Mouse (Mus musculus): ENCODE measurements around the gene Aif1.

DNA sequence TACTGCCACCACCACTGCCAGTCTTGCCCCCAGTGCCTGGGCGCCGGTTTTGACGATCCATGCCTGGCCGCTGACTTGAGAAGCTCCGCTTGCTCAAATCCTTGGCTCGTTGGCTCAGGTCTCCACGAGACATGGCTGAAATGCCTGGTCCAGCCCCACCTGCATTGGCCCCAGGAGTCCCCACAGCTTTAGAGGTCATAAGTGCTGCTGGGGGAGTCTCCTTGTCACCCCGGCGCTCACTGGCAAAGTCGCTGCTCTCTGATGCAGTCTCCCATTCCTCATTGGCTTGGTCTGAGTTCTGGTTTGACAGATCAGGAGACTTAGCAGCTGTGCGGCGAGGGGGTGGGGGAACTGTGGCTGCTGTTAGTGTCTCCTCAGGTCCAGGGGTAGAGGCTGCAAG, 20.4 kb downstream of the Aif1 start:
- TF ChIP-seq CTCF (IDR thresholded peaks at IDR 0.05; ENCODE audit: low read depth) = no peak
- no peak for TF ChIP-seq EP300 (IDR thresholded peaks at IDR 0.05; ENCODE audit: low read depth)
